Mouse (Mus musculus) embryonic fibroblast, embryonic 13.5 days (primary cell): ENCODE data around the gene Gm12830. TPM values are rescaled to one million over a fixed set of nuclear protein-coding genes. Genes with fewer than 3 reads are reported as not detected.

Experiments
- H3K27ac ChIP-seq: 2 replicates; pipeline ENCODE4 v1.5.1; 2012; ENCODE audit warnings: low read length, control low read depth, inconsistent platforms; ENCODE audit not compliant: insufficient read depth
- H3K4me1 ChIP-seq: 2 replicates; pipeline ENCODE4 v1.6.1; 2011; ENCODE audit warnings: low read length; ENCODE audit not compliant: control insufficient read depth, insufficient read depth
- H3K4me3 ChIP-seq: 2 replicates; pipeline ENCODE4 v1.5.1; 2011; ENCODE audit warnings: mild to moderate bottlenecking, control low read depth, low read length; ENCODE audit not compliant: insufficient read depth
- CTCF ChIP-seq: IDR thresholded peaks from 2 replicates; pipeline ENCODE4 v1.5.1; 2011; ENCODE audit warnings: mild to moderate bottlenecking, control low read depth, low read length, moderate library complexity, borderline replicate concordance; ENCODE audit not compliant: insufficient read depth
- POLR2A ChIP-seq: IDR thresholded peaks from 2 replicates; pipeline ENCODE4 v1.6.1; 2011; ENCODE audit warnings: low read depth, mild to moderate bottlenecking, control low read depth, low read length, moderate library complexity
- polyA plus RNA-seq: library from polyadenylated mRNA; stranded (reverse); fragments of >200 nt; gene quantifications from 2 replicates; pipeline ENCODE4 v1.2.4, GENCODE M21; 2011; ENCODE audit warnings: low read depth; ENCODE audit not compliant: missing spikeins, insufficient read length

Gm12830 gene
- polyA plus RNA-seq, 1 experiment, result not detected

DNA sequence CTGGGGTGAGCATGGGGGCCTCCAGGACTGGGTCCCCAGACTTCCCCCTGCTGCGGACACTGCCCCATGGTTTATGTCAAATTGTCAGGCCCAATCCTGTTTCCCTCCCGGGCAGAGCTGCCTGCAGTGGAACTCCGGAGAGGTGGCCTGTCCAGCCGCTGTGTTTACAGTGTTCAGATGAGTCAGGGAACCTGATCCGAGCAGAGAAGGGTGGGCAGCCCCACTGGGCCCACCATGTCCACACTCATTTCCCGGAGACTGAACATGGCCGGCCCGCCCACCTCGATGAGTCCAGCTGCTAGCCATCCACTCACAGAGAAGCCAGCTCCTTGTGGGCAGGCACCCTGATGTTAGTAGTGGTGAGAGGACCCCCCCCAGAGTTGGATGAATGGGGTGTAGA, 29.9 kb upstream of the Gm12830 start:
- Histone ChIP-seq H3K27ac (no peak overlapping the region), H3K4me3 (no peak overlapping the region), H3K4me1 (no peaks in the 10 kb centered on the region)
- TF ChIP-seq CTCF (no peak), POLR2A (no peak)

DNA sequence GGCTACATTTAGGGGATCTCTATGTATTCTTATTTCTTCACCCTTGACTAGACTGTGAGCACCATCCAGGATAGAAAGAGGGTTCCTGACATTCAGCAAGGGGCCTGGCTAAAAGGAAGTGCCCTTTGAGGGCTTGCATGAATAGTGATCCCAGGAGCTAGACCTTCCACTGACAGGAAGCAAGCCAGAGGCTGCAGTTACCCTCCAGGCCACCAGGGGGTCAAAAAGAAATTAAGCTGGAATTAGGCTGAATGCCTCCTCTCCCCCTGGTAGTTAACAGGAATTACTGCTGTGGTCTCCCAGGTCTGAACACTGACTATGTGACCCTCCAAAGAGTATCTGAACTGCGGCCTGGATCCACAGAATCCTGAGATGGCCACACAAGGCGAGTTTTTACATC, 27.7 kb upstream of the Gm12830 start:
- no peak for TF ChIP-seq CTCF
- TF ChIP-seq POLR2A, result no peak
- H3K4me1 ChIP-seq, result no peaks in the 10 kb centered on the region
- no peak overlapping the region for H3K27ac ChIP-seq
- H3K4me3 ChIP-seq, result no peak overlapping the region

DNA sequence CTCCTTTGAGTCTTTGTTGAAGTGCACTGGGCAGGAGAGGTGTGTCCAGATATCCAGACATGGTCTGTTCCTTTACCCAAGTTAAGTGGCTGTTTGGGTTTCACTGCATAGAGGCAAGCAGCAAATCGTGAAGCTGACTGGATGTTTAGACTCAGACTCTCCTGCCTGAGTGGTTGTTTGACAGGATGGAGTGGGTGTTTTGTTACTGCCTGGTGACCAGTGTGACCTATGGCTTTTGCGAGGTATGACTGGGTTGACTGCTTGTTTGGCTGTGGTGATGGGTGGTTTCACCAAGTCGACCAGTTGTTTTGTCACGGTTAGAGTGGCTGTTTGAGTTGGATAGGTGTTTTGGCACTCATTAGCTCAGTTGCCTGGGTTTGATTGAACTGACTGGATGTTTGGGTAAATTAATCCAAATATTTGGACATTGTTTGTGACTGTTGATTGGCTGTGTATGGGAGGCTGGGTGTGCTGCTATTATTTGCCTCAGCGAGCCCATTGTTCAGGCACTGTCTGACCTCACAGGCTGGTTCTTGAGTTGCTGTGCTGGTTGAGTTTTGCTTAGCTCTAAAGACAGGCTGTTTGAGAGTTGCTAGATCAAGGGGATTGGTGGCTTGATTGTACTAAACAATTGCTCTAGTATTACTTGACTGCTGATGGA, 24.1 kb upstream of the Gm12830 start:
- Histone ChIP-seq H3K4me3 (no peak overlapping the region), H3K27ac (no peak overlapping the region), H3K4me1 (no peaks in the 10 kb centered on the region)
- TF ChIP-seq CTCF, result no peak
- no peak for TF ChIP-seq POLR2A

DNA sequence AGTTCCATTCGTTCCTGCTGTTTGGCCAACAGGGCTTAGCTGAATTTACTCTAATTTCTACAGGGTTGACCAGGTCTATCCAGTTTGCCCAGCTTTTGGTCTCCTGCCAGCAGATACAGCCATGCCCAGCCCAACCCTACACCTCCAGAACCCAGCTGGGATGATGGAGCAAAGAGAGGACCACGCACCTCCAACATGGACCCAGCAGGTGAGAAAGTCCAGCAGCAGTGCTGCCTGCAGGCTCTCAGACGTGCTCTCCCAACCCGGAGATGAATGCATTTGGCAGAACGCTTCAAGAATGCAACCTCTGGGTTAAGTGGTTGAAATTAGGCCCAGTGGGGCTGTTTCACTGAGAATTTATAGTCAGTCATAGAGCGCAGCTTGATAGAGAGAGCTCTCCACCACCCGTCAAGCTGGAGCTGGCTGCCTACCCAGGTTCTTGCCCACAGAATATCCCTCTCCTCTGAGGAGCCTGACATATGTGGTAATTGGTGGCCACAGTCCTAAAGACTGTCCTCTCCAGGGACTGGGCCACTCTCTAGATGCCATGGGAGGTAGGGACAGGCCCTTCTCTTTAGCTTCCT, 23.4 kb upstream of the Gm12830 start:
- H3K27ac ChIP-seq, result no peak overlapping the region
- TF ChIP-seq CTCF (no peak), POLR2A (no peak)
- H3K4me1 ChIP-seq, result no peaks in the 10 kb centered on the region
- H3K4me3 ChIP-seq, result no peak overlapping the region

DNA sequence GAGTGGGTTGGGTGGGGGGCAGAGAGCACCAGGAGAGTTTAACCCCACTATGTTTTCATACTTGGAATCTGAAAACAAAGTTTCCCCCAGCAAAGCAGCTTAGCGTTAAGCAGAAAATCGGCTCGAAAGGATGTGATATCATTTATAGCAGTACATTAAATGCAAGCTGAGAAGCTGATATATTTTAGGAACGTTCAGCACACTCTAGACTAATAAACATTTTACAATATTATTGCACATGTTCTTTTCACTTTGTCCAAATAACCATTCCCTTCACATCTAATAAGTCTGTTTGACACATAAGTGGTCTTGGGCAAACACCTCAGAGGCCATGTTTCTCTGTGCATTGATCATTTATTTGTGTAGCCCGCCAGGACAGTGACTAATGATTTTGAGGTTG, 17.4 kb upstream of the Gm12830 start:
- Histone ChIP-seq H3K4me3 (no peak overlapping the region), H3K27ac (no peak overlapping the region), H3K4me1 (no peaks in the 10 kb centered on the region)
- TF ChIP-seq POLR2A, result no peak
- no peak for TF ChIP-seq CTCF

DNA sequence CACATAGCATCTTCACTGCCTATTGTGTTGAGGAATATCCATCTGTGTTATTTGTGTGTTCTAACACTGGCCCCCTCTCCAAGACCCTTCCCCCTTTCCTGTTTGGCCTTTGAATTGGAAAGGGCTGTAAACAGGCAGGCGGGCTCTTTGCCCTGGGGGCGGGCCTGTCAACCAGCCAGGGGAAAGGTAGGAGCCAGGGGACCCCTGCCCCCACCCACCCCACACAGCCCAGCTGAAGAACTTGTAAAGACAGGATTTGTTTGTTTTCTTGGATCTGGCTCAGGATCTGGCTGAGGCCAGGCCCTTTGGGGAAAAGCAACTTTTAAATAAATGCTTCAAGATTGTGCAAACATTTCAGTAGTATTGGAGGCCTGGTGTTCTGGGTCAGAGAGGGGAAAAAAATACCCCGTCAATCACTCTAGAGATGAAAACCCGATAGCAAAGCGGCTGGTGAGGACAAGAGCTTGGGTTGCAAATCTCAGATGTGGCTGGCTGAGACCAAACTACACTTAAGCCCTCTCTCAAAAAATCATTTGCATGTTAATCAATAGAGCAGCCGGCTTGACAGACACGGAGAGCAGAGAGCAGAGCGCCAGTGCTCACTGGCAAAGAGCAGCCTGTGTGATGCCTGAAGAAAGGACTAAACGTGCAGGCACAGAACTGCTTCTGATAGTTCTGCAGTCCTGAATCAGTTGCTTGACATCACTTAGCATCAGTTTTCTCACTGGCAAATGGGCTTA, 2.4 kb upstream of the Gm12830 start:
- TF ChIP-seq CTCF, result no peak
- no peak for TF ChIP-seq POLR2A
- H3K4me1 ChIP-seq, result peaks cover 3% of the 10 kb centered on the region; the same call in 1 of the 2 replicates
- H3K27ac ChIP-seq, result no peak overlapping the region
- no peak overlapping the region for H3K4me3 ChIP-seq

DNA sequence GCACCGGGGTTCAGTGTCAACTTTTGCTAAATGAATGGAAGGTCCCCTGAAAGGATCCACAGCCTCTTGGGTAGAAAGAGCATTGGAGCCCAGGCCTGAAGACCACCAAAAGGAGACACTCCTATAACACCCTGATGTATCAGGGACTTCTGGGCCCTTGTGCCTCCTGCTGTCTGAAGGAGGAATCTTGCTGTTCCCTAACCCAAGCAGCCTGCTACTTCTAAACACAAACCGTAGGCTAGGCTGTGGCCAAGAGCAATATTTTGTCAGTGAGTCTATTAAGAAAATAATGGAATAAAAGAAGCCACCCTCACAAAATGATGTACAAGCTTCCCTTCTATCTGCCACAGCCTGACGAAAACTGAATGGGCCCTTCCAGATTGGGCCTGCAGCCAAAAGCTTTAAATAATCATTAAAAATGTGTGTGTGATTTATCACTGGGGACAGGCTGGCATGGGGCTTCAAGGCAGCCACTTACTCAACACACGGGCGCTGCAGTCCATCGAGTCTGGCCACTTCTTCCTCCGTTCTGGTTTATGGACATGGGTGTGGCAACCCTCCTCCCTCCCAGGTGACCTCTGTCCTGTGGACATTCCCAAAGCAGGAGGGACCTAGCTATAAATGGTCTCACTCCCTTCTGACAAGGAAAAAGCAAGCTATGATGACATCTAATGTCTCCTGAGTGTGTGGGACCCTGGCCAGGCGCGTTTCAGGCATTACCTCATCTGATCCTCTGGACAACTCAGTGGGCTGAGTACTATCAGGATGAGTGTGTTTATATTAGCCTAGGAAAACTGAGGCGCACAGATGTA, 13.5 kb downstream of the Gm12830 start:
- H3K27ac ChIP-seq, result no peak overlapping the region
- TF ChIP-seq CTCF, result no peak
- TF ChIP-seq POLR2A, result no peak
- peaks cover 3% of the 10 kb centered on the region; the same call in 1 of the 2 replicates for H3K4me1 ChIP-seq
- H3K4me3 ChIP-seq, result no peak overlapping the region

DNA sequence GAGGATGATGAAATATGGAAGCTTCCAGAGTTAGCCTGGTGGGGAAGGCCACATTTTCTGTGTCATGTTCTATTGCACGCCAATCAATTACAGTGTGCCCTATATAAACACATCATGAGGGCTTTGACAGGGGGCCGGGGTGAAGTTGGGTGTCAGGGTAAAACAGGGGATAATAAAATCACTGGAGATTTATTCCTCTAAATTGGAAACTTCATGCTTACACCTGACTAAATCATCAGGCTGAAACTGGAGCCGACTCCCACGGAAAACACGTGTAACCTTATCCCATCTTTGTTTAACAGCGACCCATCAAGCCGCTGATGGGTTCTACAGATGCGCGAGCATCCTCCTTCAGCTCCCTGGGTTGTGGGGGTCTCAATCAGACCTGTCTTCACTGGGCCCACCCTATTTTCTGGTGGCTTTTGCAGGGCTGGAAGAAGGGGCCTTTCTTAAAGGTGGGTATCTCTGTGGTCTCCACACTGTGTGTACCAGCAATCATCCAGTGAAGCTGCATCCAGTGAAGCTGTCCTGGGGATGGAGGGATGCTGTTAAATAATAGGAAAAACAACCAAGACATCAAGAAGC, 19.9 kb downstream of the Gm12830 start:
- Histone ChIP-seq H3K4me3 (no peak overlapping the region), H3K27ac (no peak overlapping the region), H3K4me1 (no peaks in the 10 kb centered on the region)
- TF ChIP-seq POLR2A (no peak), CTCF (no peak)

DNA sequence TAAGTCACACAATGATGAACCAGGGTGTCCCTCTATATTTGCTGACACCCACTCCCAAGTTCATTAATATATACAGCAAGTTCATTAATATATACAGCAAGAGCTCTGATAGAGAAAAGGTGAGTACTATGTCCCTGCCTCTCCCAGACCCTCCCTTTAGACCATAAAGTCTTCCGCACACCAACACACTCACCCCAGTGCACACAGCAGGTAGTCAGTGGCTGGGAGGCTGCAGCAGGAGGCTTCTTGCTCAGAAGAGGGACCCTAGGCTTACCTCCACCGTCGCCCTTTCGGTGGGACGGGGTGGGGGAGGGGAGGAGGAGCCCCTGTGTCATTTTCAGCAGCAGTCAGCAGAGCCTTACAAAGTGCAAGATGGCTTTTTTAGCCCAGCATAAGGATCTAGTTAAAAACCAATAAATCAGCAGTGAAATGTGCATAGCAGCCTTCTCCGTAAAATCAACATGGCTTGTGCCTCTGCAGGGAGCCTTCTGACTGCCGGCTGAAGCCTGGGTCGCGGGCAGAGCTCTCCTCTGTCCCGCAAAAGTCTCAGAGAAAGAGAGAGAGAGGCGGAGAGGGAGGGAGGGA, 20.9 kb downstream of the Gm12830 start:
- TF ChIP-seq CTCF (no peak), POLR2A (no peak)
- H3K4me3 ChIP-seq, result no peak overlapping the region
- no peak overlapping the region for H3K27ac ChIP-seq
- H3K4me1 ChIP-seq, result no peaks in the 10 kb centered on the region

DNA sequence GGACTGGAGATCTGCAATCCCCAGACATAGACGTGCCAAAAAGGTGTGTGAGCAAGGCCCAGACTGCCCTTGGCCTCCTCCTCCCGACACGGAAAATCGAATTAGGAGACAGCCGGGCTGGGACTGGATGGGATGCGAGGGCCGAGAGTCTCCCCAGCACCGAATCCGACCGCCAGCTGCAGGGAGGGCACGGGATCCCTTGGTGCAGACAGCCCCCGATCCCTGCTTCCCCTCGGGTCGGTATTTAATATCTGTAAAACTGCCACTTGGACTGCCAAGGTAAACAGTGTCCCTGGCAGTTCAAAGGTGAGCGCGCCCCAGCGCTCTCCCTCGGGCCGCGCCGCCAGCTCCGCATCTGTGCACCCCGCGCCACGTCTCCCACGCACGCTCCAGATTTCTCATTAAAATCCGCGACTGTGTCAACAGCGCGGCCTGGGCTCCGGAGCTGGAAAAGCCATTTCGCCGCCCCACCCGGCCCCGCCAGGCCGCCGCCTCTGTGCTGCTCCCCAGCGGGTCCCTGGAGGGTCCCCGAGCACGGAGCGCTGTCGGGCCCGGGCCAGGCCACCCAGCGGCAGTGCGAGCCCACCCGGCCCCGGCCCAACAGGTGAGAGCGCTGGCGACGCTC, 21.7 kb downstream of the Gm12830 start:
- no peak overlapping the region for H3K4me3 ChIP-seq
- TF ChIP-seq CTCF, result no peak
- TF ChIP-seq POLR2A, result no peak
- H3K4me1 ChIP-seq, result no peaks in the 10 kb centered on the region
- H3K27ac ChIP-seq, result no peak overlapping the region
